Mouse (Mus musculus) left cerebral cortex, postnatal 4 days (tissue): ENCODE measurements around the gene Ubap1l. TPM values are rescaled to one million over a fixed set of nuclear protein-coding genes. Genes with fewer than 3 reads are reported as not detected.

ENCODE experiments used
- DNase-seq: peaks from one replicate; pipeline ENCODE4 v3.0.0-alpha.2; 2022
- intact Hi-C: fragments of 180-260 bp; cut with DNase I; formaldehyde crosslinking; loops from one replicate; pipeline ENCODE4 v1.15.1; 2025
- total RNA-seq, 2 experiments: library from RNA; stranded (reverse); gene quantifications; 2 replicates each; pipeline ENCODE4 v1.2.3; 2021

Gene Ubap1l
- total RNA-seq, 2 experiments from 2014 or later: 4.2 to 5.3 TPM

DNA sequence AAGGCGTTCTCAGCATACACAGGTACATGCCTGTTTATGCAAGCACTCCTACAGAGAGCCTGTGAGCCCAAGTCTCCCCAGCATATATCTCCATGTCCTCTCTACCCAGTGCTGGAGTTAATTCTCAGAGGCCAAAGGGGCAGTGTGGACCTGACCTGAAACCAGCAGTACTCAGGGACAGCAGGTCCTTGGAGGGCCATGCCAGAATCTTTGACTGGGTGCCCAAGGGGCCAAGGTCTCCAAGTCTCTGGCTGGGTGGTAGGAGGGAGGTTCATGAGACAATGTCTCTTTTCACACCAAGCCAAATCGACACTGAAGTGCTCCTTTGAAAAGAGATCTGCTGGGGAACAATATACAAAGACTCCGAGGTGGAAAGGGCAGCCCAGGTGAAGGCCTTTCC lies 47.0 kb downstream of the Ubap1l start:
- DNase-seq: no peak
- intact Hi-C loops: no loop called here

DNA sequence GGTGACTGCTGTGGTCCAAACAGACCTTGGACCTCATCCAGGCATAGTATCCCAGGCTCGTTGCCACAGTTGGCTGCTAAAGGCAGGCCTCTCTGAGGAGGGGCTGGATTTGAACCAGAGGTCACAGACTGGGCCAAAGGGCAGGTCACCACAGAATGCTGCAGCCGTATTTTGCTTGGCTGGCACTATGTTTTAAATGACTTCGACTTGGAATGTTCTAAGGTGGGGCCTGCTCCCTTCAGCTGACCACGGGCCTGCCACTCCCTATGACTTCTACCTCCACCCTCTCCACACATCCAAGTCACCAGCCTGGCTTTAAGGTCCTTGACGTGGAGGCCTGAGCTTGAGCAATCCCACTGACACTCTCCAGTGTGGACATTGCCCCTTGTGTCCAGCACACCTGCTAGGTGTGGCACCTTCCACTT lies 48.0 kb downstream of the Ubap1l start:
- no peak for DNase-seq
- intact Hi-C loops: no loop called here

DNA sequence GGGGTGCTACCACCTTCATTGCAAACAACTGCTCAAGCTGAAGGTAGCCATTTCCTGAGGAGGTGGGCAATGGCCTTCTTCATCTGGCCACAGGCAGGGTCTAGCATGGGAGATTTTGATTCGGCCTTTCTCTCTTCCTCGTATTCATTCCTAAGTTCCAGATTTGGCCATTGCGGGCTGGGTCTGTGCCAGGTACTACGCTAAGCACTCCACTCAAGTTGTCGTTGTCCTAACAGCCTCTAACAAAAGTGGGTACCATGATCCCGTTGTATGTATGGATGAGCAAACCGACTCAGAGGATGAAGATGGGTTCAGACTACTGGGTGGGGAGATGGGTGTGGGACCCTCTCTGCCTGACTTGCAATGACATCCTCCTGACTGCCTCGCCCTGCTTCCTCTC lies 49.5 kb downstream of the Ubap1l start:
- DNase-seq: no peak

DNA sequence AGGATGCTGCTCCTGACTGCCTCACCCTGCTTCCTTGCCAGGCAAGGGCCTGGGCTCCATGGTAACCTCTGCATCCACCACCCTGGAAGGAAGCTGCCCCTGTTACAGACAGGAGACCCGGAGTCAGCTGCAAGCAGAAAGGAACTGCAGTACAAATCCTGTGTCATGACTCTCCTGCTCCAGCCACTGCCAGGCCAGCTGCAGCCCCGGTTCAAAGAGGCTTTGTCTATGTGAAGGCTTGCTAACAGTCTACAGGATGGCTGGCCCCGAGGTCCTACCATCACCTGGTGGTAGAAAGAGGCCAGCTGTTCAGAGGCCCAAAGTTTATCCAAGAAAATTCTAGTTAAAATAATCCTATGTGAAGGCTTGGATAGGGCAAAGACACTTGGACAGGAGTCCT lies 50.5 kb downstream of the Ubap1l start:
- intact Hi-C loops: no loop called here
- DNase-seq: no peak

More for the DNA sequence above, 49.5 kb downstream of the Ubap1l start:
- intact Hi-C loops: no loop called here

DNA sequence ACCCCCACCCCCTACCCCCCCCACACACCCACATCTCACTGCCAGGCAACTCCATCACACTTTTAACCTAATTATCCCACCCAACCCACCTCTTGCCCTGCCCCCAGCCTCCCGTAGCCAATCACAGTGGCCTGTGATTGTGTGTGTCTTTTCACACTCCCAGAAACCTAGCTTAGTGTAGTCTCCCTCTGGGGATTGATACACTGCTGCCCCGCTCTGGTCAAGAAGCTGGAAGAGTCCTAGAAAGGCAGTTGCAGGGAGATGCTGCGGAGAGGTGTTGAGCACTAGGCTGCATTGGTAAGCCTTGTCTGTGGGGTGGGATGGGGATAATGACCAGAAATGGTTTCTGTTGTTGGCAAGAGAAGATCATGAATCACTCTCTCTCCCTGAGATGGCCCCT lies 56.9 kb downstream of the Ubap1l start:
- DNase-seq: no peak
- intact Hi-C loops: no loop called here

DNA sequence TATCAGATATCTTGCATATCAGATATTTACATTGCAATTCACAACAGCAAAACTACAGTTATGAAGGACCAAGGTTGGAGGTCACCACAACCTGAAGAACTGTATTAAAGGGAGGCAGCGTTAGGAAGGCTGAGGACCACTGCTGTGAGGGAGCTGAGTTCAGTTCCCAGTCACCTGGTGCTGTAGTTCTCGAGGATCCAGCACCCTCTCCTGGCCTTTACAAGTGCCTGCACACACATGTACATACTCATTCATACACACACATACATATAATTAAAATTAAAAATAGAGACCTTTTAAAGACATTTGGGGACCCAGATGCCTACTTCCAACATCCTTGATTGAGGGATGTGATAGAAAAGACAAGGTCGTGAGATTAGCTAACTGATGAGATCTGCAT lies 58.8 kb downstream of the Ubap1l start:
- DNase-seq: no peak
- intact Hi-C loops: no loop called here

DNA sequence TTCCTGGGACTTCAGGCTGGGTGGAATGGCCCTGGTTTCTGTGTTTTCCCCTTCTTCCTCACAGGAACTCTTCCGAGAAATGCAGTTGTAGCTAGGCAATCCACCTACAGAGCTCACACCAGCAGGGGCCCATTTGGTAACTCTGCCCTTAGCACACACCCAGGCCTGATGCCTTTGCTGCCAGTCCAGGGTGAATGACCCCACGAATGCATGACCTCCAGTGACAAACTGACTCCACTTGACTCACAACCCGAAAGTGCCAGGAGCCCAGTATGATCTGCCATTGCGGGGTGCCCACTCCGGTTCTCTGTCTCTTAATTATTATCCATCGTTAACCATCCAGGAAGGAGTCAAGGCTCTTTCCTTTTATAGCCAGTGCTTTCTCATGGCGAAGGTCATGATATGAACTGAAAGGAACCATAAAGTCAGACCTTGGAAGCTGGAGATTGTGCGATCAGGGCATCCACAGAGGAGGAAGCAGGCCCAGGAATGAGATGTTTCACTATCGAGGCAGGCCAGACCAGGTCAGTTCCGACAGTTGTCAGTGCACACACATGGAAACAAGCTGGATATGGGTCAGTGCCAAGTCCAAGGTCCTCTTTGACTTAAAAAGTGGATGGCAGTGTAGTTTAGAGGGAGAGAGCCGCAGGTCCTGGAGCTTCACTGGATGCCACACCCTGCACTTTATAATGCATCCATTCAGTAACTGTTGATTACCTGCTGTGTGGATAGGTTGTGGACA lies 62.1 kb downstream of the Ubap1l start, which contains the start of gene Slc51b:
Gene Slc51b (minus strand): TSS at position 196 of the 742 bp plus-strand sequence.
- intact Hi-C loops: no loop called here
- no peak for DNase-seq

DNA sequence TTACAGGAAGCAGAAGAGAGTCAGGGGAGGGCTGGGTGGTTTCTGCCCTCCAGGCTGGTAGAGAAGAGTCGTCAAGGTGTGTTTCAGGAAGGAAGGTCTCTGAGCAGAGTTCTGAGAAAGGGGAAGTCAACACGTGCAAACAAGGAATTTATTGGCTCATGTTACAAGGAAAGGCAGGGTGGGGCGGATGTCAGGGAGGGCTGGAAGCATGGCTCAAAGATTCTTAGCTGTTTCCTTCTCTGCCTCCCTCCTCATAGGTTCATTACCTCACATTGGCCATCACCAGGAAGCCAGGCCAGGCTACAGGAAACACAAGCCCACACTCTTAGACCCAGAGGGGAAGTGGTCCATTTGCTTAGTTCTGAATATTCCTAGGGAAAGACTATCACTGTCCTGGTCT lies 63.6 kb downstream of the Ubap1l start:
- no peak for DNase-seq
- intact Hi-C loops: no loop called here

DNA sequence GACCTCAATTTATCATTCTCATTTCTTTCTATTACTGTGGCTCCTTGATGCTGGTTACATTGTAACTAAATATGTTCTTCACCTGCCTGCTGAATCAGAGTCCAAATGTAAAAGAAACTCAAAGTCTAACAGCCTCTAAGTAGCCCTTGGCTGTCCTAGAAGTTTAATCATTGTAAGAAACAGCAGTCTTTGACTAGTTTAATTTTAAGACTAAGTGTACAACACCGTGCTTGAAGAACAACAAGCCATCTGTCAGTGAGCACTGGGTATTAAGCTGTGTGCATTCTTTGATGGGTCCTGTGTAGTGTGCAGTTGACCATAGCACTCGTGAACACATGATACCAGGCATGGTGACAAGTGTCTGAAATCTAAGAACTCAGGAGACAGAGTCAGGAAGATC lies 66.7 kb downstream of the Ubap1l start:
- intact Hi-C loops: no loop called here

DNA sequence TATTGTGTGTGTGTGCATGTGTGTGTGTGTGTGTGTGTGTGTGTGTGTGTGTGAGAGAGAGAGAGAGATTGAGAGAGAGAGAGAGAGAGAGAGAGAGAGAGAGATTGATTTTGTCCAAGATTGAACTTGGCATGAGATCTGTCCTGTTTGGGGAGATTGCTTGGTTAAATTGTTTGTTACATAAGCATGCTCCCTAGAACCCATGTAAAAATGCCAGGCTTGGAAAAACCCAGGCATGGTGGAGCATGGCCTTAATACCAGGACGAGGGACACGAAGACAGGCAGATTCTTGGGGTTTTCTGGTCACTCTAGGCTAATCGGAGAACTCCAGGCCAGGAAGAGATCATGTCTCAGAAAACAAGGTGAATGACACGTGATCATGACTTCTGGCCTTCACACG lies 67.2 kb downstream of the Ubap1l start:
- intact Hi-C loops: no loop called here
- DNase-seq: no peak

More for the DNA sequence above, 66.7 kb downstream of the Ubap1l start:
- DNase-seq: no peak

Other genes starting within 250 kb of the Ubap1l start
- gene Igdcc3, start 219.9 kb upstream of the Ubap1l start, total RNA-seq: 1 to 10 TPM; 5.1 to 6.0 TPM
- 1 to 10 TPM; 5.8 to 6.9 TPM for gene Parp16, start 165.7 kb upstream of the Ubap1l start, total RNA-seq
- not detected for gene Cilp, start 95.9 kb upstream of the Ubap1l start, total RNA-seq
- gene Clpx, start 66.8 kb upstream of the Ubap1l start, total RNA-seq: 10 to 100 TPM; 26.0 to 27.4 TPM
- gene Pdcd7, start 14.9 kb upstream of the Ubap1l start, total RNA-seq: 10 to 100 TPM; 24.6 to 24.7 TPM
- gene Kbtbd13, start 30.6 kb downstream of the Ubap1l start, total RNA-seq: under 1 TPM; 0.18 to 0.36 TPM
- 1 to 10 TPM; 4.3 to 4.4 TPM for gene Rasl12, start 37.5 kb downstream of the Ubap1l start, total RNA-seq
- not detected for gene Slc51b, start 61.9 kb downstream of the Ubap1l start, total RNA-seq
- 10 to 100 TPM; 22.7 to 23.1 TPM for gene Mtfmt, start 74.7 kb downstream of the Ubap1l start, total RNA-seq
- 10 to 100 TPM; 49.8 to 51.5 TPM for gene Spg21, start 99.9 kb downstream of the Ubap1l start, total RNA-seq
- 1 to 10 TPM; 1.3 to 2.1 TPM for gene Ankdd1a, start 159.2 kb downstream of the Ubap1l start, total RNA-seq
- gene Plekho2, start 219.0 kb downstream of the Ubap1l start, total RNA-seq: 1 to 10 TPM; 6.1 to 7.0 TPM
- 1 to 10 TPM; 1.7 to 1.9 TPM for gene Pif1, start 226.1 kb downstream of the Ubap1l start, total RNA-seq